11 mouse cellular contexts compared by ENCODE assay signal in genomic region chr6:54531048-54531481, GRCm38 (mm10). TPM values are rescaled to one million over a fixed set of nuclear protein-coding genes. Genes with fewer than 3 reads are reported as not detected.
DNase-seq lines count a peak whose midpoint lies in the region; ATAC-seq and TF ChIP-seq lines count a peak whose summit lies in the region.
"Had no signal": no experiment of that assay in that cellular context is flagged by ENCODE, and none has a peak within 500 bp of the region (broad histone marks: within the 10 kb centered on the region; RNA-seq: fewer than 3 reads in every experiment).

No protein-coding gene starts in this region.

- no peak overlapping the region for H3K9ac ChIP-seq in heart, adult 2 months (ENCODE audit: low read depth, low read length)
- no peak overlapping the region for H3K9ac ChIP-seq in forebrain, embryonic 15.5 days (replicated peaks)
- H3K9ac ChIP-seq: liver, embryonic 15.5 days had no signal

- 40% methylated on average over 8 of the region's 8 CpGs for WGBS in heart, adult 2 months
- WGBS in forebrain, embryonic 15.5 days, result 43% methylated on average over 8 of the region's 8 CpGs

- H3K27ac ChIP-seq in heart, adult 2 months, result no peak overlapping the region
- H3K27ac ChIP-seq in forebrain, embryonic 15.5 days (replicated peaks), result peak overlapping the region; percentile 77
- H3K27ac ChIP-seq: kidney, postnatal 0 days; liver, embryonic 15.5 days had no signal

- H3K4me3 ChIP-seq in heart, adult 2 months, result no peak overlapping the region
- no peak overlapping the region for H3K4me3 ChIP-seq in forebrain, embryonic 15.5 days
- H3K4me3 ChIP-seq: liver, embryonic 15.5 days had no signal

- TF ChIP-seq POLR2A in heart, adult 2 months (IDR thresholded peaks at IDR 0.05; ENCODE audit: insufficient read depth, low read depth, low read length), result no peak
- TF ChIP-seq POLR2A in brain, embryonic 14.5 days (IDR thresholded peaks at IDR 0.05; ENCODE audit: borderline replicate concordance, extremely low read depth, insufficient read depth, insufficient read length, poor library complexity, severe bottlenecking), result no peak

- peaks cover 2% of the 10 kb centered on the region for H3K4me1 ChIP-seq in heart, adult 2 months (ENCODE audit: control insufficient read depth, insufficient read depth, low read length)
- H3K4me1 ChIP-seq in forebrain, embryonic 15.5 days, result peaks cover 12% of the 10 kb centered on the region

- no peak for TF ChIP-seq CTCF in heart, adult 2 months (IDR thresholded peaks at IDR 0.05)
- TF ChIP-seq CTCF in brain, embryonic 14.5 days (IDR thresholded peaks at IDR 0.05; ENCODE audit: borderline replicate concordance, extremely low read depth, insufficient read depth, insufficient read length), result no peak

- intact Hi-C loops in heart, adult 2 months (cut with DNase I), result no loop called here
- intact Hi-C loops in left cerebral cortex, postnatal 14 days (cut with DNase I), result loop anchor here (5.0 kb wide), 1 partner anchor 36 kb away; the partner anchor contains the start of gene Scrn1

- H3K36me3 ChIP-seq in heart, adult 2 months (ENCODE audit: control insufficient read depth, insufficient read depth, low read length), result no peaks in the 10 kb centered on the region
- peaks cover 3% of the 10 kb centered on the region; the same call in 1 of the 2 replicates for H3K36me3 ChIP-seq in forebrain, embryonic 15.5 days
- H3K36me3 ChIP-seq: liver, embryonic 15.5 days had no signal

- TF ChIP-seq EP300 in heart, adult 2 months (IDR thresholded peaks at IDR 0.05; ENCODE audit: insufficient read depth, low read depth, low read length), result 0 out of 2 replicates have a peak, but pooled peaks have one; percentile 15

- no peaks in the 10 kb centered on the region for H3K9me3 ChIP-seq in forebrain, embryonic 15.5 days
- H3K9me3 ChIP-seq: liver, embryonic 15.5 days had no signal

- DNase-seq in heart, adult 2 months, result peak in 1 of 2 experiments; percentile 43
- no peak for DNase-seq in heart, adult 11 months
- DNase-seq in brain, embryonic 14.5 days (ENCODE audit: low read depth), result peak; percentile 80
- peak; percentile 58 to 88 for DNase-seq in left cerebral cortex, postnatal 14 days (ENCODE audit: low spot score in 2 of 2)
- DNase-seq in kidney, postnatal 14 days, result no peak
- DNase-seq in layer of hippocampus, postnatal 36 days, result no peak
- DNase-seq: adrenal gland, adult 8-10 months had no signal

- no peak overlapping the region for H3K4me2 ChIP-seq in forebrain, embryonic 15.5 days (replicated peaks)
- H3K4me2 ChIP-seq: liver, embryonic 15.5 days had no signal

- peak; percentile 75 for ATAC-seq in forebrain, embryonic 15.5 days (replicated peaks)
- no peak for ATAC-seq in erythroid progenitor cell, adult 5-6 weeks (replicated peaks; ENCODE audit: low FRiP score, poor library complexity, severe bottlenecking)

- no peaks in the 10 kb centered on the region for H3K27me3 ChIP-seq in heart, adult 2 months (ENCODE audit: control insufficient read depth, insufficient read depth, low read length)
- H3K27me3 ChIP-seq in forebrain, embryonic 15.5 days, result no peaks in the 10 kb centered on the region
- H3K27me3 ChIP-seq: liver, embryonic 15.5 days had no signal

- no peaks in the 10 kb centered on the region for H3K79me2 ChIP-seq in heart, adult 2 months (replicated peaks; ENCODE audit: control insufficient read depth, insufficient read depth, low read length)

RNA-seq across cellular contexts. Expression of gene Scrn1, which starts 35.2 kb away (rescaled TPM):
- 1 to 10 TPM; 6.1 to 7.4 TPM for total RNA-seq in heart, adult 2 months (2021)
- 6.8 and 14.1 TPM in 2 replicates for polyA plus RNA-seq in heart, adult 2 months (2012; rRNA removed)
- polyA plus RNA-seq in brain, embryonic 14.5 days (2012; rRNA removed), result 72.0 and 92.9 TPM in 2 replicates
- 135 TPM in 2 replicates for polyA plus RNA-seq in forebrain, embryonic 15.5 days (2015; fragmentation: Nextera tagmentation; extraction: Ambion mirVana)
- total RNA-seq in left cerebral cortex, postnatal 14 days (2021), result 100 to 1,000 TPM; 163 TPM
- not detected in 2 replicates for total RNA-seq in erythroid progenitor cell, adult 5-6 weeks (2015; ENCODE audit: low replicate concordance)
- total RNA-seq in erythroid progenitor cell, adult 5-6 weeks (2017; ENCODE audit: low replicate concordance), result not detected in 2 replicates
- total RNA-seq in layer of hippocampus, postnatal 36 days (2021), result 10 to 100 TPM; 94.4 to 96.4 TPM

Comparison
In these comparisons a context has a peak if more than half of its experiments do, and no peak if none do; other contexts are left out.
1. DNase-seq: peak in brain, embryonic 14.5 days (single experiment) and left cerebral cortex, postnatal 14 days (2 of 2); none in heart, adult 11 months (single experiment), kidney, postnatal 14 days (single experiment) and layer of hippocampus, postnatal 36 days (0 of 2).
2. RNA of gene Scrn1, which starts 35.2 kb away (total RNA-seq): 163 TPM in left cerebral cortex, postnatal 14 days and 94.4 to 96.4 TPM in layer of hippocampus, postnatal 36 days; 6.1 to 7.4 TPM in heart, adult 2 months and not detected in erythroid progenitor cell, adult 5-6 weeks; every median in the first group is over 10 times any median in the second.